Mouse (Mus musculus) left cerebral cortex, adult 9 months (tissue): ENCODE measurements around the gene Gstcd.
A peak's percentile ranks its signal among the peaks of the same experiment; 100 is the strongest.

Experiments used
- DNase-seq, 2 experiments: peaks; one replicate each; pipeline ENCODE4 v3.0.0; 2022; ENCODE audit warnings: low spot score in 2 of 2

Gene Gstcd

GRCm38 (mm10) chr3:133091664-133092273 lies at the start of gene Gstcd, which contains the start of gene Ints12:
Gene Gstcd (minus strand): TSS chr3:133092033.
Gene Ints12 (plus strand): TSS chr3:133091840.
- peak; percentile 85 to 95 for DNase-seq

- no peak for DNase-seq
Observed at GRCm38 (mm10) chr3:133132611-133133010, 40.8 kb upstream of the Gstcd start.

GRCm38 (mm10) chr3:133131372-133131771 lies 39.5 kb upstream of the Gstcd start:
- no peak for DNase-seq

GRCm38 (mm10) chr3:133113281-133113680 lies 21.4 kb upstream of the Gstcd start:
- DNase-seq, result no peak

- DNase-seq, result peak in 1 of 2 experiments; percentile 50
Observed at GRCm38 (mm10) chr3:133111741-133112140, 19.9 kb upstream of the Gstcd start.

- no peak for DNase-seq
Observed at GRCm38 (mm10) chr3:133109844-133110243, 18.0 kb upstream of the Gstcd start.

GRCm38 (mm10) chr3:133108731-133109130 lies 16.9 kb upstream of the Gstcd start:
- DNase-seq, result no peak

- no peak for DNase-seq
Observed at GRCm38 (mm10) chr3:133104436-133104835, 12.6 kb upstream of the Gstcd start.

- DNase-seq, result no peak
Observed at GRCm38 (mm10) chr3:133103768-133104167, 11.9 kb upstream of the Gstcd start.

- no peak for DNase-seq
Observed at GRCm38 (mm10) chr3:133098909-133099308, 7.1 kb upstream of the Gstcd start.

- DNase-seq, result no peak
Observed at GRCm38 (mm10) chr3:133098336-133098735, 6.5 kb upstream of the Gstcd start.

- no peak for DNase-seq
Observed at GRCm38 (mm10) chr3:133097936-133098335, 6.1 kb upstream of the Gstcd start.

- no peak for DNase-seq
Observed at GRCm38 (mm10) chr3:133094305-133094704, 2.5 kb upstream of the Gstcd start.

GRCm38 (mm10) chr3:133092936-133093335 lies 1.1 kb upstream of the Gstcd start:
- DNase-seq, result no peak

GRCm38 (mm10) chr3:133092274-133092853 lies 531 bp upstream of the Gstcd start:
- DNase-seq, result no peak

GRCm38 (mm10) chr3:133091121-133091663 lies 641 bp downstream of the Gstcd start:
- peak in 1 of 2 experiments; percentile 65 for DNase-seq

- no peak for DNase-seq
Observed at GRCm38 (mm10) chr3:133090247-133091120, 1.3 kb downstream of the Gstcd start.

GRCm38 (mm10) chr3:133085858-133086257 lies 6.0 kb downstream of the Gstcd start:
- DNase-seq, result no peak

GRCm38 (mm10) chr3:133082736-133083135 lies 9.1 kb downstream of the Gstcd start:
- DNase-seq, result no peak

GRCm38 (mm10) chr3:133075560-133075959 lies 16.3 kb downstream of the Gstcd start:
- DNase-seq, result no peak

- no peak for DNase-seq
Observed at GRCm38 (mm10) chr3:133052068-133052467, 39.8 kb downstream of the Gstcd start.

GRCm38 (mm10) chr3:133033145-133033755 lies 58.6 kb downstream of the Gstcd start:
- DNase-seq, result no peak
